Mouse (Mus musculus) gastrocnemius, postnatal 36 days (tissue): ENCODE measurements around the gene Slc13a2. TPM values are rescaled to one million over a fixed set of nuclear protein-coding genes. Genes with fewer than 3 reads are reported as not detected.

Experiments used
- DNase-seq, 2 experiments: peaks; one replicate each; pipeline ENCODE4 v3.0.0; 2022
- intact Hi-C: fragments of 180-260 bp; cut with DNase I; formaldehyde crosslinking; loops from one replicate; pipeline ENCODE4 v1.15.1; 2025
- total RNA-seq, 2 experiments: library from RNA; stranded (reverse); gene quantifications; 2 replicates each; pipeline ENCODE4 v1.2.3; 2021

Gene Slc13a2
- total RNA-seq, 2 experiments from 2014 or later, result not detected

GRCm38 (mm10) chr11:78435776-78436349 lies 13.8 kb upstream of the Slc13a2 start:
- intact Hi-C loops, result no loop called here
- no peak for DNase-seq

GRCm38 (mm10) chr11:78434052-78434451 lies 12.0 kb upstream of the Slc13a2 start:
- no peak for DNase-seq
- intact Hi-C loops, result no loop called here

DNA sequence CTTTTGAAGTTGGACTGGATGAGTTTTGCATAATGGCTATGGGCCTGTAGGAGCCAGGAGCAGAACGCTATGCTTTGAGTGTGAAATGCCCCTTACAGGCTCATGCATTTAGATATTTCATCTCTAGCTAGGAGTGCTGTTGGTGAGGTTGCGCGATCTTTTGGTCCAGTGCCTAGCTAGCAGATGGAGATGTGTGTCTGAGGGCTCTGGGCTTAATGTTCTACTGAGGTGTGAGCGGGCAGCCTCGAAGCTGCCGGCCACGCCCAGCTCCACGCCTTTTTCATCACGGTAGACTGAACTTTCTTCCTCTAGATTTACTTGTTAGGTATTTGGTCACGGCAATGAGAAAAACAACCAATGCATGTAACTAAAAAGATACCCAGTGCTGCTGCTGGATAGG lies 9.2 kb upstream of the Slc13a2 start:
- intact Hi-C loops, result no loop called here
- DNase-seq, result no peak

DNA sequence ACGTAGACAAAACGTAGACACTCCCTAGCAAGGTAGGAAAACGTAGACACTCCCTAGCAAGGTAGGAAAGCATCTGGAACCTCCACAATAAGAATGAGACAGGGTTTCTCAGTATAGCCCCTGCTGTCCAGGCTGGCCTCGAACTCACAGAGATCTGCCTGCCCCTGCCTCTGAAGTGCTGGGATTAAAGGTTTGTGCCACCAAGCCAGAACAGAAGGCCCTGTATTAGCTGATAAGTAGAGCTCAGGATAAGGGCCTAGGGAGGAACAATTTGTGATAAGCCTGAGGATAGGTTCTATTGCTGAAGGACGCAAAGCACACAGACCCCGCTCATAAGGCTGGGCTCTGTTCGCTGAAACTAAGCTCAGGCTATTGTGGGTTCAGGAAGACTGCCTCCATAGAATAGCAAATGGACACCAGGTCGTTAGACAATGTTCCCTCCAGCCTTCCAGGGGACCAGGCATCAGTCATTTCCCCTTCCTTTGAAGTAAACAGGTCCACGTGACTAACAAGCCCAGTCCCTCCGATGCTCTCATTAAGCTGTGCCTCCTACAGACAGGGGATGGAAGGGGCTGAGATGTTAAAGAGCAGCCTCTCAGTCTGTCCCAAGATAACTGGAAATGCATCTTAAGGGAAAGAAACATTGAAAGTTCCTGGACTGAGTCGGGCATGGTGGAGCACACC lies 8.3 kb upstream of the Slc13a2 start:
- intact Hi-C loops, result no loop called here

GRCm38 (mm10) chr11:78428309-78428708 lies 6.3 kb upstream of the Slc13a2 start:
- DNase-seq, result no peak
- intact Hi-C loops, result no loop called here

More for the DNA sequence above, 8.3 kb upstream of the Slc13a2 start:
- DNase-seq, result no peak

DNA sequence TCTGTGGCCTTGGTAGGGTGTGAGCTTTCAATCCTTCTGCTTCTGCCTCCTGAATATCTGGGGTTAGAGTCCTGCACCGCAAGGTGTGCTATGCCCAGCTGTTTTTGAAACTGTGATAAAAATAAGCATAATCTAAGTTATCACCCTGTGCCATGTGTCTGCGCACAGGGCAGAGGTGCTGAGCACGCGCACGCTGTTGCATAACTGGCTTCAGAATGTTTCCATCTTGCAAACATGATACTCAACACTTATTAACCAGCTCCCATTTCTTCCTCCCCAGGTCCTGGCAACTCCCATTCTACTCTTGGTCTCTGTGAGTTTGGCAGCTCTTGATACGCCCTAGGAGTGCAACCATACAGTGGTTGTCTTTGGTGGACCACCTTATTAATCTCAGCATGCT lies 5.6 kb upstream of the Slc13a2 start:
- DNase-seq, result no peak
- intact Hi-C loops, result no loop called here

DNA sequence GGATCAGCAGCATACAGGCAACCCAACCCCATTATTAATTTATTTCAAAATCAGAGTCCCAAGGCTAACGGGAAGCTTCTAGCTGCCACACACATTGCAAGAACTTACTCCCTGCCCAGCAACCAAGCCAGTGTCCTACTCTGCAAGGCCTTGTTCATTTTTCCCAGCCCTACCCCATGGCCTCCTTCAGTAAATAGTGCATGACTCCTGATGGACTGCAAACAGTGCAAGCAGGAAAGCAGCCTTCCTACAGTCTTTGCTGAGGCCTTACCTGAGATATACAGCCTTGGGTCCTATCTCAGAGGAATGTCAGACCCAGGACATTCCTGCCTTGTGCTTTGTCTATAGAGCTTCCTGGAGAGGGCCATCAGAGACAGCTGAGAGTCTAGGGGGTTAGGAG lies 3.6 kb upstream of the Slc13a2 start:
- intact Hi-C loops, result no loop called here
- no peak for DNase-seq

- intact Hi-C loops, result no loop called here
- no peak for DNase-seq
These were observed 2.3 kb upstream of the Slc13a2 start for GRCm38 (mm10) chr11:78424352-78424751.

GRCm38 (mm10) chr11:78421201-78422009 lies 612 bp downstream of the Slc13a2 start:
- no peak for DNase-seq
- intact Hi-C loops, result no loop called here

- intact Hi-C loops, result no loop called here
- no peak for DNase-seq
These were observed 1.6 kb downstream of the Slc13a2 start for GRCm38 (mm10) chr11:78420263-78420889.

DNA sequence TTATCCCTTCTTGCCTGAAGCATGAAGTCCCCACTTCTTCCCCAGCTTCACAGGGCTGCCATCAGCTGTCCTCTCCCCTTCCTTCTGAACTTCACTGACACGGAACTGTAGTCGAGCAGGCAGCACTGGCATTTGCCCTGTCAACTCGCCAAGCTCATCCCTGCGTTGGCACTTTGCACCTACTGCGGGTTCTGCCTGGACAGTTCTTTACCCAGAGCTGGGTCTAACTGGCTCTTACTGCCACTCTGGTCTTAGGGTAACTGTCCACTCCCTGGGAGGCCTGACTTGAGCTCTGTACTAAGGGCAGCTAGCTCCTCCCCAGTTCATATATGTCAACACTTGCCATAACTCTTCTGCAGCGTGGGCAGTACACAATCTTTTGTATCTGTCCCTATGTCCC lies 5.2 kb downstream of the Slc13a2 start:
- intact Hi-C loops, result no loop called here
- no peak for DNase-seq

- no peak for DNase-seq
- intact Hi-C loops, result no loop called here
These were observed 9.2 kb downstream of the Slc13a2 start for GRCm38 (mm10) chr11:78412861-78413260.

DNA sequence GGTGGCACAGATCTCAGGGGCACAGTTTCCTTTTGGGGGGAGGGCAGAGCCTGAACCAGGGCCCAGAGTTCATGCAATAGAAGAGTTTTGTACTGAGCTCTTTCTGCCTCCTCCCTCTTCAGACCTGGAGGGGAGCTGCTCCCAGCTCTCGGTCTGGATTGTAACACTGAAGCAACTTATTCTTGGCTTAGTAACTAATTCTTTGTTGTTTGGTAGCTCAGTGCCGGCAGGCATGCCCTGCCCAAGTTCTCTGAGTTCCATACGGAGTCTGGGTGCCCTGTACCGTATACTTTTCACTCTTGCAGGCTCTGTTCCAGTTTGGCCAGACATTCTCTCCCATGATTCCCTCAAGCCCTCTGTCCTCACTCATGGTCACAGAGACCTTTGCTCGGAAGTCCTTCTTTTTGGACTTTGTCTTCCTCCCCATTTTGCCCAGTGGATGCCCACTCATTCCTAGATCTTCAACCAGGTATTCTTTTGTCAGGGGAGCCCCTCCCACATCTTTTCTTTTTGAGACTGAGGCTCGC lies 9.6 kb downstream of the Slc13a2 start:
- intact Hi-C loops, result no loop called here
- DNase-seq, result no peak

- DNase-seq, result peak; percentile 23 to 32
- intact Hi-C loops, result no loop called here
These were observed 10.3 kb downstream of the Slc13a2 start for GRCm38 (mm10) chr11:78411606-78412323.

- DNase-seq, result no peak
- intact Hi-C loops, result no loop called here
These were observed 13.5 kb downstream of the Slc13a2 start for GRCm38 (mm10) chr11:78408256-78409240.

DNA sequence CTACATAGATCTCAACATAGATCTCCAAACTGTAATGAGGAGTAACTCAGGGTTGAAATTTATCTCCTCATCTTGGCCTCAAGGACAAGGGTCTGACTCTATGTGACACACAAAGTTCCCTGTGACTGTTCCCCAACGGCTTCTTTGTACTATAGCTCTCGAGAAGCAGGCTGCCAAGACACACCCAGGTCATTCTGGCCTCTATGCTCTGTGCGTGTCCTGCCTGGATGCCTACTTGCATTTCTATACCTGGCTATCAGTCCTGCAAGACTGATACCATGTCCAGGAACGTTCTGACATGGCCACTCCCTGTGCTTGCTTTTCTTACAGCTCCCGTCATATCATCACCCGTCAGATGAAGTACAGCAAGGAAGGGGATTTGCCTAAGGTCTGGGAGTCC lies 20.0 kb downstream of the Slc13a2 start:
- intact Hi-C loops, result no loop called here

DNA sequence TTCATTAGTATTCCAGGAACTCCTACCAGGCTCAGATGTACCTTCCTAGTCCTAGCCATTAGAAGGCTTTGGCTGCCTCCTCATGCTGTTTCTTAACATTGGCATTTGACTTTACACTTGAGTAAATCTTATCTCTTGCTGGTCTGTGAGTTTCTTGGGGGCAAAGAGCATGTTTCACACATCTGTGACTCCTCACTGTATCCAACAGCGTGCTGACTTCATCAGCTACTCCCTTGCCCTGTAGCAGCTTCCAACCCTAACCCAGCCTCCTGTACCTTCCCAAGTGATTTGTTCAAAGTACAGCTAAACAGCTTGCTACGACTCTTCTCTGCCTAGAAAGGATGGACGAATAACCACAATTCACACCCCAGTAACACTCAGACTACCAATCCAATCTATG lies 20.5 kb downstream of the Slc13a2 start:
- DNase-seq, result no peak
- intact Hi-C loops, result no loop called here

More for the DNA sequence above, 20.0 kb downstream of the Slc13a2 start:
- DNase-seq, result no peak

GRCm38 (mm10) chr11:78400936-78401335 lies 21.1 kb downstream of the Slc13a2 start:
- intact Hi-C loops, result no loop called here
- no peak for DNase-seq

DNA sequence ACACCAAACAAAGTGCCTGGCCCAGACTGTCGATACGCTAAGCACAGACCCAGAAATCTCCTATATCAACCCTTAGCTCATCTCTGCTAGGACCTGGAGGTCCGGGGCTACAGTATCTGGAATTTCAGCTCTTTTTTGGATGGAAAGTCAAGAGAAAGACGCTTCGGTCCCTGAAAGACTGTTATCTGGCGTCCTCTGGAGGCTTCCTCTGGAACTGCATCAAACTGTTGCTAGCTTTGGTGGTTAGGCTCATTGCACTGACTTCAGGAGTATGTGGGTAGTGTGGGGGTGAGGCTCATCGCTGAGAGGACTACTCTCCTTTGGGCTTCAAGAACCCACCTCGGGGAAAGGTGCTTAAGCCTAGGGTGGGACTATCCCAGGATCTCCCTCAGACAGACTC lies 22.3 kb downstream of the Slc13a2 start:
- DNase-seq, result peak; percentile 58 to 60
- intact Hi-C loops, result no loop called here
